Mouse (Mus musculus): ENCODE data around the gene Rfxank.

Rfxank gene

GRCm38 (mm10) chr8:70139026-70139857, at the start of gene Rfxank, which contains the start of the genes Borcs8 and Mef2b:
Gene Rfxank, minus strand, starts transcription at chr8:70139154.
Gene Borcs8, plus strand, starts transcription at chr8:70139499.
Gene Mef2b, plus strand, starts transcription at chr8:70139711.
- peak; percentile 99 for DNase-seq

- DNase-seq: no peak
Observed at GRCm38 (mm10) chr8:70188707-70189106, 49.8 kb upstream of the Rfxank start.

GRCm38 (mm10) chr8:70183194-70183593, 44.2 kb upstream of the Rfxank start:
- no peak for DNase-seq

- DNase-seq: no peak
Observed at GRCm38 (mm10) chr8:70181903-70182252, 42.9 kb upstream of the Rfxank start.

GRCm38 (mm10) chr8:70181212-70181902, 42.4 kb upstream of the Rfxank start:
- no peak for DNase-seq

GRCm38 (mm10) chr8:70179082-70179481, 40.1 kb upstream of the Rfxank start:
- DNase-seq: no peak

- no peak for DNase-seq
Observed at GRCm38 (mm10) chr8:70178231-70178630, 39.3 kb upstream of the Rfxank start.

- no peak for DNase-seq
Observed at GRCm38 (mm10) chr8:70174079-70174478, 35.1 kb upstream of the Rfxank start.

- no peak for DNase-seq
Observed at GRCm38 (mm10) chr8:70173320-70173719, 34.4 kb upstream of the Rfxank start.

- peak; percentile 94 for DNase-seq
Observed at GRCm38 (mm10) chr8:70172043-70172681, 33.2 kb upstream of the Rfxank start, which contains the start of gene Tmem161a. Gene Tmem161a, plus strand, starts transcription at chr8:70172356.

GRCm38 (mm10) chr8:70171240-70171639, 32.3 kb upstream of the Rfxank start:
- DNase-seq: no peak

GRCm38 (mm10) chr8:70170748-70171147, 31.8 kb upstream of the Rfxank start:
- no peak for DNase-seq

GRCm38 (mm10) chr8:70170116-70170515, 31.2 kb upstream of the Rfxank start:
- DNase-seq: no peak

GRCm38 (mm10) chr8:70166504-70167110, 27.7 kb upstream of the Rfxank start:
- peak; percentile 65 for DNase-seq

- DNase-seq: no peak
Observed at GRCm38 (mm10) chr8:70163316-70163715, 24.4 kb upstream of the Rfxank start.

- no peak for DNase-seq
Observed at GRCm38 (mm10) chr8:70160015-70160414, 21.1 kb upstream of the Rfxank start.

GRCm38 (mm10) chr8:70159211-70159610, 20.3 kb upstream of the Rfxank start:
- no peak for DNase-seq

GRCm38 (mm10) chr8:70158069-70158853, 19.3 kb upstream of the Rfxank start:
- DNase-seq: no peak

- no peak for DNase-seq
Observed at GRCm38 (mm10) chr8:70157240-70157800, 18.4 kb upstream of the Rfxank start.

- DNase-seq: no peak
Observed at GRCm38 (mm10) chr8:70152537-70153257, 13.7 kb upstream of the Rfxank start.

- DNase-seq: no peak
Observed at GRCm38 (mm10) chr8:70150158-70150557, 11.2 kb upstream of the Rfxank start.

All from cerebellum, adult 9-10 months (tissue).